Mouse (Mus musculus): Measurements from ENCODE around the gene Cenpe. TPM values are rescaled to one million over a fixed set of nuclear protein-coding genes. Genes with fewer than 3 reads are reported as not detected.

Cenpe gene
- polyA plus RNA-seq, 1 experiment from 2014 or later = 16.7 TPM

- Histone ChIP-seq H3K27ac (ENCODE audit: low read length) (no peak overlapping the region), H3K4me3 (ENCODE audit: low read depth, low read length) (no peak overlapping the region), H3K4me1 (ENCODE audit: control insufficient read depth, low read depth, low read length) (no peaks in the 10 kb centered on the region), H3K4me2 (ENCODE audit: low read depth, low read length) (no peak overlapping the region), H3K36me3 (ENCODE audit: control insufficient read depth, insufficient read depth) (no peaks in the 10 kb centered on the region), H3K9me3 (replicated peaks; ENCODE audit: control insufficient read depth, low read length) (no peaks in the 10 kb centered on the region), H3K9ac (ENCODE audit: low read depth, low read length) (no peak overlapping the region), H3K27me3 (ENCODE audit: control insufficient read depth, insufficient read depth, low read depth, low read length) (no peaks in the 10 kb centered on the region)
- whole genome bisulfite sequencing (ENCODE audit: insufficient replicate concordance) = 85% methylated on average over 1 of the region's 1 CpGs
- no peak for ATAC-seq (ENCODE audit: low read depth)
Measured at GRCm38 (mm10) chr3:135289148-135289547, 76.8 kb downstream of the Cenpe start.

- ATAC-seq (ENCODE audit: low read depth) = no peak
- Histone ChIP-seq H3K27me3 (ENCODE audit: control insufficient read depth, insufficient read depth, low read depth, low read length) (no peaks in the 10 kb centered on the region), H3K4me2 (ENCODE audit: low read depth, low read length) (no peak overlapping the region), H3K4me1 (ENCODE audit: control insufficient read depth, low read depth, low read length) (no peaks in the 10 kb centered on the region), H3K9me3 (replicated peaks; ENCODE audit: control insufficient read depth, low read length) (no peaks in the 10 kb centered on the region), H3K4me3 (ENCODE audit: low read depth, low read length) (no peak overlapping the region), H3K27ac (ENCODE audit: low read length) (no peak overlapping the region), H3K36me3 (ENCODE audit: control insufficient read depth, insufficient read depth) (no peaks in the 10 kb centered on the region), H3K9ac (ENCODE audit: low read depth, low read length) (no peak overlapping the region)
- 100% methylated on average over 3 of the region's 7 CpGs for WGBS (ENCODE audit: insufficient replicate concordance)
Measured at GRCm38 (mm10) chr3:135290249-135290894, 78.0 kb downstream of the Cenpe start.

- 56% methylated on average over 7 of the region's 7 CpGs for WGBS (ENCODE audit: insufficient replicate concordance)
- Histone ChIP-seq H3K9ac (ENCODE audit: low read depth, low read length) (no peak overlapping the region), H3K4me2 (ENCODE audit: low read depth, low read length) (no peak overlapping the region), H3K9me3 (replicated peaks; ENCODE audit: control insufficient read depth, low read length) (no peaks in the 10 kb centered on the region), H3K4me3 (ENCODE audit: low read depth, low read length) (no peak overlapping the region), H3K4me1 (ENCODE audit: control insufficient read depth, low read depth, low read length) (no peaks in the 10 kb centered on the region), H3K36me3 (ENCODE audit: control insufficient read depth, insufficient read depth) (no peaks in the 10 kb centered on the region), H3K27ac (ENCODE audit: low read length) (no peak overlapping the region), H3K27me3 (ENCODE audit: control insufficient read depth, insufficient read depth, low read depth, low read length) (no peaks in the 10 kb centered on the region)
- ATAC-seq (ENCODE audit: low read depth) = no peak
Measured at GRCm38 (mm10) chr3:135293703-135294102, 81.4 kb downstream of the Cenpe start.

GRCm38 (mm10) chr3:135295559-135295958 is 83.2 kb downstream of the Cenpe start:
- no peak overlapping the region for H3K4me3 ChIP-seq (ENCODE audit: low read depth, low read length)
- no peak overlapping the region for H3K27ac ChIP-seq (ENCODE audit: low read length)
- no peaks in the 10 kb centered on the region for H3K27me3 ChIP-seq (ENCODE audit: control insufficient read depth, insufficient read depth, low read depth, low read length)
- no peaks in the 10 kb centered on the region for H3K9me3 ChIP-seq (replicated peaks; ENCODE audit: control insufficient read depth, low read length)
- H3K4me1 ChIP-seq (ENCODE audit: control insufficient read depth, low read depth, low read length) = no peaks in the 10 kb centered on the region
- no peak overlapping the region for H3K9ac ChIP-seq (ENCODE audit: low read depth, low read length)
- H3K4me2 ChIP-seq (ENCODE audit: low read depth, low read length) = no peak overlapping the region
- H3K36me3 ChIP-seq (ENCODE audit: control insufficient read depth, insufficient read depth) = no peaks in the 10 kb centered on the region
- 84% methylated on average over 1 of the region's 1 CpGs for WGBS (ENCODE audit: insufficient replicate concordance)
- no peak for ATAC-seq (ENCODE audit: low read depth)

- no peaks in the 10 kb centered on the region for H3K36me3 ChIP-seq (ENCODE audit: control insufficient read depth, insufficient read depth)
- no peaks in the 10 kb centered on the region for H3K27me3 ChIP-seq (ENCODE audit: control insufficient read depth, insufficient read depth, low read depth, low read length)
- H3K27ac ChIP-seq (ENCODE audit: low read length) = no peak overlapping the region
- H3K4me3 ChIP-seq (ENCODE audit: low read depth, low read length) = no peak overlapping the region
- no peak overlapping the region for H3K9ac ChIP-seq (ENCODE audit: low read depth, low read length)
- no peaks in the 10 kb centered on the region for H3K4me1 ChIP-seq (ENCODE audit: control insufficient read depth, low read depth, low read length)
- H3K9me3 ChIP-seq (replicated peaks; ENCODE audit: control insufficient read depth, low read length) = no peaks in the 10 kb centered on the region
- no peak for ATAC-seq (ENCODE audit: low read depth)
- no peak overlapping the region for H3K4me2 ChIP-seq (ENCODE audit: low read depth, low read length)
- 40% methylated on average over 3 of the region's 3 CpGs for WGBS (ENCODE audit: insufficient replicate concordance)
Measured at GRCm38 (mm10) chr3:135298560-135298959, 86.2 kb downstream of the Cenpe start.

GRCm38 (mm10) chr3:135300081-135300480 is 87.7 kb downstream of the Cenpe start:
- no peak for ATAC-seq (ENCODE audit: low read depth)
- Histone ChIP-seq H3K4me1 (ENCODE audit: control insufficient read depth, low read depth, low read length) (no peaks in the 10 kb centered on the region), H3K9me3 (replicated peaks; ENCODE audit: control insufficient read depth, low read length) (no peaks in the 10 kb centered on the region), H3K27me3 (ENCODE audit: control insufficient read depth, insufficient read depth, low read depth, low read length) (no peaks in the 10 kb centered on the region), H3K27ac (ENCODE audit: low read length) (no peak overlapping the region), H3K4me2 (ENCODE audit: low read depth, low read length) (no peak overlapping the region), H3K4me3 (ENCODE audit: low read depth, low read length) (no peak overlapping the region), H3K36me3 (ENCODE audit: control insufficient read depth, insufficient read depth) (no peaks in the 10 kb centered on the region), H3K9ac (ENCODE audit: low read depth, low read length) (no peak overlapping the region)
- 44% methylated on average over 6 of the region's 6 CpGs for WGBS (ENCODE audit: insufficient replicate concordance)

GRCm38 (mm10) chr3:135304060-135304459 is 91.7 kb downstream of the Cenpe start:
- Histone ChIP-seq H3K4me1 (ENCODE audit: control insufficient read depth, low read depth, low read length) (no peaks in the 10 kb centered on the region; the same call in 1 of the 2 replicates), H3K9me3 (replicated peaks; ENCODE audit: control insufficient read depth, low read length) (no peaks in the 10 kb centered on the region), H3K27me3 (ENCODE audit: control insufficient read depth, insufficient read depth, low read depth, low read length) (no peaks in the 10 kb centered on the region), H3K36me3 (ENCODE audit: control insufficient read depth, insufficient read depth) (no peaks in the 10 kb centered on the region), H3K27ac (ENCODE audit: low read length) (no peak overlapping the region), H3K9ac (ENCODE audit: low read depth, low read length) (no peak overlapping the region), H3K4me3 (ENCODE audit: low read depth, low read length) (no peak overlapping the region), H3K4me2 (ENCODE audit: low read depth, low read length) (no peak overlapping the region)
- ATAC-seq (ENCODE audit: low read depth) = no peak
- WGBS (ENCODE audit: insufficient replicate concordance) = 52% methylated on average over 6 of the region's 6 CpGs

- Histone ChIP-seq H3K36me3 (ENCODE audit: control insufficient read depth, insufficient read depth) (no peaks in the 10 kb centered on the region), H3K9ac (ENCODE audit: low read depth, low read length) (no peak overlapping the region), H3K4me1 (ENCODE audit: control insufficient read depth, low read depth, low read length) (no peaks in the 10 kb centered on the region; the same call in 1 of the 2 replicates), H3K4me2 (ENCODE audit: low read depth, low read length) (no peak overlapping the region), H3K9me3 (replicated peaks; ENCODE audit: control insufficient read depth, low read length) (no peaks in the 10 kb centered on the region), H3K4me3 (ENCODE audit: low read depth, low read length) (no peak overlapping the region), H3K27me3 (ENCODE audit: control insufficient read depth, insufficient read depth, low read depth, low read length) (no peaks in the 10 kb centered on the region), H3K27ac (ENCODE audit: low read length) (no peak overlapping the region)
- 36% methylated on average over 9 of the region's 9 CpGs for WGBS (ENCODE audit: insufficient replicate concordance)
- ATAC-seq (ENCODE audit: low read depth) = no peak
Measured at GRCm38 (mm10) chr3:135304566-135304965, 92.2 kb downstream of the Cenpe start.

GRCm38 (mm10) chr3:135307411-135308259 is 95.3 kb downstream of the Cenpe start, which contains the start of gene Slc9b2:
TSS of gene Slc9b2 (plus strand) at chr3:135307700.
- H3K9ac ChIP-seq (ENCODE audit: low read depth, low read length) = no peak within 1 kb of the TSS
- peak; percentile 91 for ATAC-seq (ENCODE audit: low read depth)

More at GRCm38 (mm10) chr3:135307411-135308259, 95.3 kb downstream of the Cenpe start, which contains the start of gene Slc9b2:
- Histone ChIP-seq H3K4me3 (ENCODE audit: low read depth, low read length) (peak within 1 kb of the TSS; percentile 35), H3K4me2 (ENCODE audit: low read depth, low read length) (peak within 1 kb of the TSS; percentile 53), H3K9me3 (replicated peaks; ENCODE audit: control insufficient read depth, low read length) (no peaks in the 10 kb centered on the region), H3K36me3 (ENCODE audit: control insufficient read depth, insufficient read depth) (no peaks in the 10 kb centered on the region), H3K27me3 (ENCODE audit: control insufficient read depth, insufficient read depth, low read depth, low read length) (no peaks in the 10 kb centered on the region), H3K4me1 (ENCODE audit: control insufficient read depth, low read depth, low read length) (no peaks in the 10 kb centered on the region; the same call in 1 of the 2 replicates), H3K27ac (ENCODE audit: low read length) (no peak within 1 kb of the TSS)
- WGBS (ENCODE audit: insufficient replicate concordance) = 8% methylated on average over 26 of the region's 28 CpGs

Data from liver, embryonic 16.5 days (tissue).